Comparison of ENCODE assay signal across 9 mouse cellular contexts in genomic region chr13:25629466-25629865, GRCm38 (mm10).
A peak's percentile ranks its signal among the peaks of the same experiment; 100 is the strongest.
DNase-seq lines count a peak whose midpoint lies in the region; ATAC-seq and TF ChIP-seq lines count a peak whose summit lies in the region.
"Had no signal": no experiment of that assay in that cellular context is flagged by ENCODE, and none has a peak within 500 bp of the region (broad histone marks: within the 10 kb centered on the region; RNA-seq: fewer than 3 reads in every experiment).

No protein-coding gene starts in this region.

- CTCF ChIA-PET in Patski (lab: Charles Lee), result no interaction called here

- TF ChIP-seq POLR2A in cerebellum, adult 2 months (IDR thresholded peaks at IDR 0.05; ENCODE audit: borderline replicate concordance, insufficient read depth, low read length), result no peak

- no peaks in the 10 kb centered on the region for H3K4me1 ChIP-seq in hindbrain, embryonic 14.5 days (replicated peaks; ENCODE audit: control insufficient read depth, insufficient read depth, low read length)
- no peaks in the 10 kb centered on the region for H3K4me1 ChIP-seq in hindbrain, embryonic 12.5 days
- no peaks in the 10 kb centered on the region for H3K4me1 ChIP-seq in lung, postnatal 0 days (ENCODE audit: insufficient read depth, low read depth, low read length)
- no peaks in the 10 kb centered on the region for H3K4me1 ChIP-seq in cerebellum, adult 2 months (ENCODE audit: control insufficient read depth, insufficient read depth, low read length)
- no peaks in the 10 kb centered on the region for H3K4me1 ChIP-seq in intestine, embryonic 15.5 days (replicated peaks)
- H3K4me1 ChIP-seq: embryonic facial prominence, embryonic 15.5 days had no signal

- TF ChIP-seq CTCF in Patski (IDR thresholded peaks at IDR 0.05), result no peak
- no peak for TF ChIP-seq CTCF in lung, postnatal 0 days (IDR thresholded peaks at IDR 0.05)
- no peak for TF ChIP-seq CTCF in cerebellum, adult 2 months (IDR thresholded peaks at IDR 0.05; ENCODE audit: borderline replicate concordance, insufficient read depth, low read depth, low read length)

- no peaks in the 10 kb centered on the region for H3K36me3 ChIP-seq in hindbrain, embryonic 14.5 days (replicated peaks; ENCODE audit: control insufficient read depth, insufficient read depth)
- no peaks in the 10 kb centered on the region for H3K36me3 ChIP-seq in hindbrain, embryonic 12.5 days
- no peaks in the 10 kb centered on the region for H3K36me3 ChIP-seq in lung, postnatal 0 days (ENCODE audit: insufficient read depth, low read length)
- H3K36me3 ChIP-seq in intestine, embryonic 15.5 days, result no peaks in the 10 kb centered on the region
- H3K36me3 ChIP-seq: embryonic facial prominence, embryonic 15.5 days had no signal

- ATAC-seq in hindbrain, embryonic 14.5 days (ENCODE audit: low FRiP score), result no peak
- no peak for ATAC-seq in hindbrain, embryonic 12.5 days (ENCODE audit: low FRiP score)
- no peak for ATAC-seq in Patski
- no peak for ATAC-seq in lung, postnatal 0 days
- ATAC-seq in intestine, embryonic 15.5 days, result no peak

- in situ Hi-C loops in Patski (cut with MboI; ENCODE audit: low pct_unique_long_range_greater_than_20kb), result no loop called here

- no peaks in the 10 kb centered on the region for H3K27me3 ChIP-seq in hindbrain, embryonic 14.5 days (ENCODE audit: control insufficient read depth, insufficient read depth, low read length)
- H3K27me3 ChIP-seq in hindbrain, embryonic 12.5 days, result no peaks in the 10 kb centered on the region
- H3K27me3 ChIP-seq in Patski, result no peaks in the 10 kb centered on the region
- H3K27me3 ChIP-seq in lung, postnatal 0 days (replicated peaks; ENCODE audit: insufficient read depth, low read length), result no peaks in the 10 kb centered on the region
- H3K27me3 ChIP-seq in cerebellum, adult 2 months (ENCODE audit: control insufficient read depth, insufficient read depth, low read length), result no peaks in the 10 kb centered on the region
- H3K27me3 ChIP-seq in intestine, embryonic 15.5 days (replicated peaks), result no peaks in the 10 kb centered on the region
- H3K27me3 ChIP-seq: embryonic facial prominence, embryonic 15.5 days had no signal

- no peak overlapping the region for H3K4me3 ChIP-seq in hindbrain, embryonic 14.5 days (replicated peaks; ENCODE audit: low read length)
- no peak overlapping the region for H3K4me3 ChIP-seq in hindbrain, embryonic 12.5 days
- H3K4me3 ChIP-seq in lung, postnatal 0 days (ENCODE audit: low read depth, low read length), result no peak overlapping the region
- H3K4me3 ChIP-seq in cerebellum, adult 2 months (replicated peaks; ENCODE audit: insufficient read depth, low read depth, low read length), result no peak overlapping the region
- H3K4me3 ChIP-seq in intestine, embryonic 15.5 days (replicated peaks), result no peak overlapping the region
- H3K4me3 ChIP-seq: embryonic facial prominence, embryonic 15.5 days had no signal

- H3K9ac ChIP-seq in hindbrain, embryonic 14.5 days, result no peak overlapping the region
- H3K9ac ChIP-seq in hindbrain, embryonic 12.5 days, result no peak overlapping the region
- no peak overlapping the region for H3K9ac ChIP-seq in lung, postnatal 0 days (replicated peaks; ENCODE audit: low read depth)
- no peak overlapping the region for H3K9ac ChIP-seq in intestine, embryonic 15.5 days
- H3K9ac ChIP-seq: embryonic facial prominence, embryonic 15.5 days had no signal

- TF ChIP-seq EP300 in lung, postnatal 0 days (IDR thresholded peaks at IDR 0.05), result no peak

- peak; percentile 62 for DNase-seq in hindbrain, embryonic 14.5 days (ENCODE audit: low spot score)
- peak; percentile 28 for DNase-seq in Patski (ENCODE audit: low read depth, low spot score)
- DNase-seq in brain, embryonic 18.5 days (ENCODE audit: low read depth, low spot score), result peak; percentile 14
- DNase-seq in lung, postnatal 0 days (ENCODE audit: low spot score), result peak; percentile 42
- no peak for DNase-seq in cerebellum, adult 2 months

- WGBS in hindbrain, embryonic 14.5 days, result 46% methylated on average over 4 of the region's 4 CpGs
- WGBS in hindbrain, embryonic 12.5 days, result 60% methylated on average over 4 of the region's 4 CpGs
- WGBS in lung, postnatal 0 days, result 51% methylated on average over 4 of the region's 4 CpGs
- 40% methylated on average over 4 of the region's 4 CpGs for WGBS in cerebellum, adult 2 months
- WGBS in intestine, embryonic 15.5 days, result 69% methylated on average over 4 of the region's 4 CpGs

- no peaks in the 10 kb centered on the region for H3K9me3 ChIP-seq in hindbrain, embryonic 14.5 days (ENCODE audit: control insufficient read depth, low read length)
- no peaks in the 10 kb centered on the region for H3K9me3 ChIP-seq in hindbrain, embryonic 12.5 days (replicated peaks)
- no peaks in the 10 kb centered on the region for H3K9me3 ChIP-seq in lung, postnatal 0 days (ENCODE audit: low read length)
- no peaks in the 10 kb centered on the region for H3K9me3 ChIP-seq in intestine, embryonic 15.5 days
- H3K9me3 ChIP-seq: embryonic facial prominence, embryonic 15.5 days had no signal

- no peak overlapping the region for H3K4me2 ChIP-seq in hindbrain, embryonic 14.5 days (replicated peaks)
- H3K4me2 ChIP-seq in hindbrain, embryonic 12.5 days (replicated peaks), result no peak overlapping the region
- H3K4me2 ChIP-seq in lung, postnatal 0 days (replicated peaks; ENCODE audit: low read depth, low read length), result no peak overlapping the region
- no peak overlapping the region for H3K4me2 ChIP-seq in intestine, embryonic 15.5 days (replicated peaks)
- H3K4me2 ChIP-seq: embryonic facial prominence, embryonic 15.5 days had no signal

- no peak overlapping the region for H3K27ac ChIP-seq in hindbrain, embryonic 14.5 days
- H3K27ac ChIP-seq in hindbrain, embryonic 12.5 days, result no peak overlapping the region
- no peak overlapping the region for H3K27ac ChIP-seq in lung, postnatal 0 days (ENCODE audit: low read length)
- no peak overlapping the region for H3K27ac ChIP-seq in cerebellum, adult 2 months (ENCODE audit: insufficient read depth, low read length)
- H3K27ac ChIP-seq in intestine, embryonic 15.5 days, result no peak overlapping the region
- H3K27ac ChIP-seq: embryonic facial prominence, embryonic 15.5 days; kidney, postnatal 0 days had no signal

- POLR2A ChIA-PET in Patski (lab: Charles Lee), result interaction anchor here (0.5 to 0.6 kb wide), 2 partner anchors 99 to 114 kb away, joined by 3 to 9 read pairs; no protein-coding TSS in a partner anchor

Comparison
In these comparisons a context has a peak if more than half of its experiments do, and no peak if none do; other contexts are left out.
1. DNase-seq: peak in hindbrain, embryonic 14.5 days (single experiment), Patski (single experiment), brain, embryonic 18.5 days (single experiment) and lung, postnatal 0 days (single experiment); none in cerebellum, adult 2 months (0 of 2).